Mouse (Mus musculus) regulatory T cell (primary cell): ENCODE results near the gene Lmf1.

Source experiments
- in situ Hi-C: fragments of 300-600 bp; cut with MboI, MseI; formaldehyde crosslinking; loops from one replicate; pipeline ENCODE4 v1.15.1; 2025; ENCODE audit warnings: high pct_unique_total_duplicates

The Lmf1 gene

DNA sequence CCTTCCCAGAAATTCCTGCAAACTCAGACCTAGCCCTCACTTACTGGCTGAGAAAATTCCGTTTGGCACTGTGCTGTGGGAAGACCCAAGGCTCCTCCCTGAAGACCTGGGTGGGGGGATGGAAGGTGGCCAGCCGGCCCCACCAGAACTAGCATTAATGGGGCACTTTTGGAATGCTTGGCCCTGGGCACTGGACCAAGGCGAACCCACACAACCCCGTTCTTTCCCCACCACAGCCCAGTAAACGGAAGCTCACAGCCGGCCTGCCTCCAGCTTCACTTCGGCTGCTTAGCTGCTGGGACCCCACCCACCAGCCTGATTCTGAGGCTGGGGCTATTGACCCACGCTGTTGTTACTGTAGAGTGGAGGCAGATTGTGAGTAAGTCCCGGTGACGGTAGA lies 10.7 kb upstream of the Lmf1 start:
- in situ Hi-C loops, result no loop called here

DNA sequence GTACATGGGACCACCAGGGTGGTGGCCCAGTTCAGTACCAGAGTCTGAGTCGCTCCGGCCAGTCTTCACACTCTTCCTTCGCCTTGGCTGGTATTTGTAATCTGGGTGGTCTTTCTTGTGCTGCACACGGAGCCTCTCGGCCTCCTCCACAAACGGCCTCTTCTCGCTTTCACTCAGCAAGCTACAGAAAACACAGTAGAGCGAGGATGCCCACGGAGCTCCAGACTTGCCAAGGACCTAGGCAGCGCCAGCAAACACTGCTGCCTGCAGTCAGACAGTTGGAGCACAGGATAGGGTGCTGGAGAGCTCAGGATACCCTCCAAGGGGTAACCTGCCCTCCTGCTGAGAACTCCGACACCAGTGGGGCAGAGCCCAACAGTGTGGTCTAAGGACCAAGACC lies 10.0 kb upstream of the Lmf1 start:
- in situ Hi-C loops, result no loop called here

DNA sequence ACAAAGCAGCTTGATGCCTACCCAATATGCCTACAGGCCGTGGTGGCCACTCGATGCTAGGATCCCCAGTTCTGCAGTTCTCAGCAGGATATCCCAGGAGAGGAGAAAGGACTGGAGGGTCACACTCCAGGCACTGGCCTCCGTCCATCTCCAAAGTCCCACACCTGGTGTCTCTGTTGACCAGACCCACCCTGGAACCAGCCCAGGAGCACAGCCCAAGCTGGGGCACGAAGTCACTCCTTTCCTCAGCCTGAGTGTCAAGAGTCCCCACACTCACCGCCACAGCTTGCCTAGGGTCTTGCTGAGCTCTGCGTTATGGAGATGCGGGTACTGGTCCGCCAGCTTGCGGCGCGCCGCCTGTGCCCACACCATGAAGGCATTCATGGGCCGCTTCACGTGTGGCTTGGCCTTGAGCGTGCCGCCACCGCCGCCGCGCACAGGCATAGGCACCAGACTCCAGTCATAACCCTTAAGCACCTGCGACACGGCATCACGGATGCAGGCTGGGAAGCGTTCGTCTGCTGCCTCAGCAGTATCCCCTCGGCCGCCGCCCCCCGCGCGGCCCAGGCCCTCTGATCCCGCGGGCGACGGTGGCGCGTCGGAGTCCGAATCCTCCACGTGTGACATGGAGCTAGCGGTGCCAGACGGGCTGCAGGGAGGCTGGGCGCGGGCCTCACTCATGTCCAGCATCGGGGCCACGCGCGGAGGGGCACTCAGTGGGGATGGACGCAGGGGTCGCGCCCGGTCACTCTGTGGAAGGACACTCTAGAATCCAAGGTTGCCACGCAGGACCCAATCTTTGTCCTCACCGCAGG lies 8.8 kb upstream of the Lmf1 start:
- in situ Hi-C loops, result loop anchor here (10.0 kb wide), 1 partner anchor 225 kb away; the partner anchor contains the start of genes AC134908.4, Fam173a and Metrn

DNA sequence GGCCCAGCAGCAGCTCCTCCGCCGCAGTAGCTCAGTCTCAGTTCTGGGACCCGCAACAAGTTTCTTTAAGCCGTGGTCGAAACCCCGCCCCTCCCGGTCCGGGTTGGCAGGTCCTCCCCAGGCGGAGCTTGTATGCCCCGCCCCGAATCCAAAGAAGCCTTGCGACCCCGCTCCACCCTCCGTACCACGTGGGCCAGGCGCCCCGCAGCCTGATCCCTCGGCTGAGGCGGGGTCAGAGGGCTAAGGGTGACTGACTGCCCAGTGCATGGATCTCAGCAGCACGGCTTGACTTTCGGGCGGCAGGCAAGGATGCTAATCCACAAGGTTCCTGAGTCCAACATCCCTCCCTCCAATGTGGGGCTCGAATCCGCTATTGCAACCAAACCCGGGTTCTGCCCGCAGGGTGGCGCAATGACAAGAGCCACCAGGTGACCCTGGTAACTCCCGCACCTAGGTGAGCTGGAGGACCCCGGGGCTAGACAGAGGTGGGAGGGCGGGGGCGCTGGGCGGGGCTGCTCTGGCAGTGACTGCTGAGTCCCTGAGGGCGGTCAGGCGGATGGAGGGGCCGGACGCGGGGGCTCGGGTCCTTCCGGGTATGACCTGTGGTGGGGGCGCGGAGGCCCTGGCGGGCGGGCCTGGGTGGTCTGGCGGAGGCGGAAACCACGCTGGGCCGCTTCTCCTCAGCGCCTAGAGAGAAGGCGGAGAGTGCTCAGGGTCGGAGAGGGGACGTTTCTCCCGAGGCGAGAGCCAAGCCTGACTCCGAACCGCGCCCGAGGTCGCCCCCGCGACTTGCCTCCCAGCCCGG lies 8.0 kb upstream of the Lmf1 start, which contains the start of gene Sox8:
TSS of gene Sox8 (minus strand) at position 39 of the 805 bp plus-strand sequence.
- in situ Hi-C loops, result loop anchor here (10.0 kb wide), 1 partner anchor 224 kb away; the partner anchor contains the start of genes AC134908.4, Fam173a and Metrn

DNA sequence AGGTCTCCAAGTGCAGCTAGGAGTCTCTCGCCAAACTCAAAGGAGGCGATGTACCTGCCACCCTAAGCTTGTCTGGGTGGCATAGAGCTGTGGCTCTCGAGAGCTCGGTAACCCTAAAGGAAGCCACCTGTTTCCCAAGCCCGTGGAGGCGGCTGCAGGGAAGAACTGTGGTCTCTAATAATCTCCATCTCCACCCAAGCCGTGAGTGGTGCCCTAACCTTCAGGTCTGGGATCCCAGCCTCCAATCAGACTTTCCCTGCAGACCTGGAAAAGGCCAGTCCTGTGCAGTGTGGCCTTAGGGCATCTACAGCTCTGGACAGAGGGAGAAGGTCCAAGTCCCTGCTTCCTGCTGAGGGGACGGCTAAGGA lies 7.4 kb upstream of the Lmf1 start:
- in situ Hi-C loops, result loop anchor here (10.0 kb wide), 1 partner anchor 223 kb away; the partner anchor contains the start of genes AC134908.4, Fam173a and Metrn

DNA sequence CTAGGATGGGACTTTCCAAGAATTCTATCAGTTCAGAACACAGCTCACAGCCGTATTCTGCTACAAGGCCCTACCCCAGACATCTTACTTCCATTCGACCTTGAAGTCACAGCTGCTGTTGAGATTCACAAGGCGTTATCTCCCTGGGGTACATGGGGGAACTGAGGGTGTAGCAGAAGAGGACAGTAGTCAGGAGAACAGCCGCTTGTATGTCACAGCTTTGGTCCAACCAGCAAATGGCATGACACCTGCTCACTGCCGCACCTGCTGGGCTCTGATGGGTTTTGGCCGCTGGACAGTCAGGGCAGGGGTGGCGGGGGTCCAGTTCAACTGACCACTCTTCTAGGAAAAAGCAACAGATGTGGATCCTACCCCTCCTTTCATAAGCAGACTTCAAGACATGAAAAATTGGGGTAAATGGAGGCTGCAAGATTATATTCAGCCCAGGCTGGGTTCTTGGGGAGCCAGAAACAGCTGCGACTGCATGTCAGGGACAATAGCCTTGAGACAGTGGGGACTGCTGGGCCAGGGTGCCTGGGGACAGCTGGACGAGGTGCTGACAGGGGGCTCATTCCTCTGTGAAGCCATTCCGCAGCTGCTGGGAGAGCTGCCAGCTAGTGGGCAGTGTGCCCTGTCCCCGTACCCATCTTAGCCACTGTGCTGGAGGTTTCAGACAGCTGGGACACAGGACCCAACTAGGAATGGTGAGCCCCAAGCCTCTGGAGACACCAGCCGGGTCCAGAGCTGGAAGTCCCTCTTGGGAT lies 3.5 kb upstream of the Lmf1 start:
- in situ Hi-C loops, result loop anchor here (10.0 kb wide), 1 partner anchor 219 kb away; the partner anchor contains the start of genes AC134908.4, Fam173a and Metrn

DNA sequence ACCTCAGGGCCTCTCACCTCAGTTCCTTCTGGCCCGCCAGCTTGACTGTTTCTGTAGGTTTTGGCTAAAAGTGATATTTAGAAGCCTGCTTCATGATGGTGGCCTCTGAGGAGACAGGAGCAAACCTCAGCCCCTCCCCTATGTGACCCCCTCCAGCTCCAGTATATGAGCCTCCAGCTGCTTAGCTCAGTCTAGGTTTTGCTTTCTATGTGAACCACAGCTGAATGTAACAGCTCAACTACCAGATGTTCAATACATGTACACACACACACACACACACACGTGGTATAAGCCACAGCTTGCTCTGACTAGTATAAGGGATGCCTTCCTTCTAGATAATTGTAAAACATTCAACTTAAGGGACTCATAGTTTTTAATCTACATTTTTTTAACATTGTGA lies 2.9 kb upstream of the Lmf1 start:
- in situ Hi-C loops, result loop anchor here (10.0 kb wide), 1 partner anchor 219 kb away; the partner anchor contains the start of genes AC134908.4, Fam173a and Metrn

DNA sequence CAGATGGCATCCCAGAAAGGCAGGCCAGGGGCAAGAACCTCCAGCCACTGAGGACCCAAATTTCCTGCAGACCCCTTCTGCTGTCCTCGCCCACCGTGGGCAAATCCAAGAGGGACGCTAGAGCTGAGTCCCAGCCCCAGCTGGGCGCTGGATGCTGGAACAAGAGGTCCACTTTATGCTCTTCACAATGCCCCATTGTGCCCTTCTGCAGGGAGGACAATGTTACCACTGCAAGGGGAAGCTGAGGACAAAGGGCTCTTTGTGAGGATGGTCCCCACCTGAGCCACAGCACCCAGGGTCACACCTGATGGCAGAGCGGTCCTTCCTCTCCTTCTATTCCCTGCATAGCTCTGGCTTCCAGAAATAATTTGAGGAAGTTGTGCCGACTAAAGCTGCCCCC lies 1.6 kb upstream of the Lmf1 start:
- in situ Hi-C loops, result loop anchor here (10.0 kb wide), 1 partner anchor 218 kb away; the partner anchor contains the start of genes AC134908.4, Fam173a and Metrn

DNA sequence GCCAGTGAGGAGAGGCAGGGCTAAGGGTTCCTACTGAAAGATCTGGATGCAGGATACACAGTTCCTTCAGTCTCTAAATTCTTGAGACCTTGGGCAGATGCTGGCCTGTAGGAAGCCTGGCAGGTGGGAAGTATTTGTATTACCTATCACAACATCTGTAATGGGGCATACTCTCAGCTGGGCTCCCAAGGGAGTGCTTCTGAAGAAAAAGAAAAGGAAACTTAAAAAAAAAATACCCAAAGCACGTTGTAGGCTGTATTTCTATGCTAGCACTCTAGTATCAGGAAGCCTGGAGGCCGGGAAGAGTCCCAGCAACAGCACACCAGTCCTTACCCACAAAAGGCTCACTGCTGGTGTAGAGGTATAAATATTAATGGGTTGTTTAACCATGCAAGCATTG lies 1.2 kb upstream of the Lmf1 start:
- in situ Hi-C loops, result loop anchor here (10.0 kb wide), 1 partner anchor 217 kb away; the partner anchor contains the start of genes AC134908.4, Fam173a and Metrn

DNA sequence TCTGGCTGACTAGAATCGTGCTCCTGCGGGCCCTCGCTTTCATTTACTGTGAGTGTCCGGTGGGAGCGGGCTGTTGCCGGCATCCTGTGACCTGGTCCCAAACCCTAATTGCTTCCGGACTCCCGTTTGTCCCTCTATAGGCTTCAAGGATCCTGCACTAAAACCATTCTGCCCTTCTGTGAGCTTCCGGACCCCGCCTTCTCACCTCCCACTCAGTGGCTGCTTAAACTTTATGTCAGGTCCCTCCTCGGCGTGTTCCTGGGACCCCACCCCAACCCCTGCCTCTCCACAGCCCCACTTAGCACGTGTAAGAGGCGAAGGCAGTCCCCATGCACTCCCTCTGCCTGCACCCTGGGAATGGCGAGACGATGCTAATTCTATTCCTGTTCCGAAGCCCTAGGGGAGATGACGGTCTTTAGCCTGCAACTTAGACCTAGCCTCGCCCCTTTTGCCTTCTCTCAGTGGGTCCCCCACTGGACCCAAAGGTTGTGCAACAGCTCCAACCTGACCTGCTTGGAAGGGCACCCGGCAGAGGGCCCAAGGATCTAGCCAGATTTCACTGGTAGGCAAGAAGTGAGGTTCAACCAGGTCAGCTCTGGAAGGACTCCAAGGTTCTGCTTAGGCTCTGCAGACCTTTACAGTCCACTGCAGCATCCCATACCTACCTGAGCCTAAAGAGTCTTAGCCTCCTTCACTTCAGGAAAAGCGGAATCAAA lies 605 bp downstream of the Lmf1 start:
- in situ Hi-C loops, result loop anchor here (10.0 kb wide), 1 partner anchor 215 kb away; the partner anchor contains the start of genes AC134908.4, Fam173a and Metrn

DNA sequence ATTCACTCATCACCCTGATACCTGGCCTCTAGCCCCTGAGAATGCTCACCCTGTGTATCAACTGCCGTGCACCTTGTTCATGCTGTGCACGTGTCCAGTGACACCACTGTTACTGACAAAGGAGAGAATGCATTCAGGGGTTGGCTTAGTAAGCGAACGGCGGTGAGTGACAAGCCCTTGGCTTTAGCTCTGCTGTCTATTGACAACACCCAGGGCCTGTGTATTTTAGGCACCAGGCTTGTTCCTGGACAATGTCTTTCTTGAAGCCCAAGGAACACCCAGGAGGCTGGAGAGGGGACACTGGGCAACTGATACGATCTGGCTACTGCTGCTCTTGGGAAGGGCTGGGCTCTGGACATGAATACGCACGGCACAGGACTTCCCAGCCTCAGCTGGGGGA lies 3.2 kb downstream of the Lmf1 start:
- in situ Hi-C loops, result no loop called here

DNA sequence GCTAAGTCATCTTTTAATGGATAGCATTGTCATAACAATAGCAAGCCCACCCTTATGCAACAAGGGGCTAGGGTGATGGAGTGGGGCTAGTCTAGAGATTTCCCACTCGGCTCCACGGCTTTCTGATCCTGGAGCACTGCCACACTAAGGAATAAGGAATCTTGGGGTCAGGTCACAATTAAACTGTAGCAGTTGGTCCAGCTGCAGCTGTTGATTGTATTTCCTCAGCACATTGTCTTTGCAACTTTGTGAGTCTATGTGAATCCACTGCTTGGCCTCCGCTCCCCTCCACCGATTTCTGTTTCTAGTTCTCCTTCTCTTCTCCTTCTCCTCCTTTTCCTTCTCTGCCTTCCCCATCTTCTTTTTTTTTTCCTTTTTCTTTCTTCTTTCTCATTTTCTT lies 4.2 kb downstream of the Lmf1 start:
- in situ Hi-C loops, result no loop called here

DNA sequence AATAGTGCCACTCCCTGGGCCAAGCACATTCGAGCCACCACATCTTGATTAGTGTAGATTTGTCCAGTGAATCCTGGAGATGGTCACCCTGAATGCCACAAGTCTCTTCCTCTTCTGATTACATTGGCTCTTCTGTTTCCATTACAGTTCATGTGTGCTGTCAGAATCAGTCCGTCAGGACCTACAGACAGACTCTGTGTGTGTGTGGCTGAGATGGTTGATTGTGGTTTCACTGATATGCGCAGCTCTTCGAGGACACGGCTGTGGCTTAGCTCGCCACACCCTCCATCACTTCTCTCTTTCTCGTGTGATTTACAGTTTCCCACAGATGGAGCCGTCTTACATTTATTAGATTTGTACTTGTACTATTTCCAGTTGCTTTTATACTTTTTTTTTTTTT lies 5.0 kb downstream of the Lmf1 start:
- in situ Hi-C loops, result no loop called here

DNA sequence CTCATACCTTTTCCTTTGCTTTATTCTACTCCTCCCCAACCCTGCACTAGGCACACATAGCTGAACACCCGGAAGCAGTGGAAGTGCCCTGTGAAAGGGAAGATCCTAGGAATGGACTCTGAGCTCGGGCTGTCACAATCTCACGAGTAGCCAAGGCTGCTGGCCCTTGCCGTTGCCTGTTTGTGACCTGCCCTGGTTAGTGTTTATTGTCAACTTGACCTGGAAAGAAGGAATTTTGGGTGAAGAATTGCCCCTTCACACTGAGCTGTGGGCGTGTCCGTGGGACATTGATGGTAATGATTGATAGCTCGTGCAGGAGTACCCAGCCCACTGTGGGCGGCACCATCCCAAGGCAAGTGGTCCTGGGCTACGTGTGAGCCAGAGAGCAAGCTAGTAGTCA lies 5.8 kb downstream of the Lmf1 start:
- in situ Hi-C loops, result no loop called here

DNA sequence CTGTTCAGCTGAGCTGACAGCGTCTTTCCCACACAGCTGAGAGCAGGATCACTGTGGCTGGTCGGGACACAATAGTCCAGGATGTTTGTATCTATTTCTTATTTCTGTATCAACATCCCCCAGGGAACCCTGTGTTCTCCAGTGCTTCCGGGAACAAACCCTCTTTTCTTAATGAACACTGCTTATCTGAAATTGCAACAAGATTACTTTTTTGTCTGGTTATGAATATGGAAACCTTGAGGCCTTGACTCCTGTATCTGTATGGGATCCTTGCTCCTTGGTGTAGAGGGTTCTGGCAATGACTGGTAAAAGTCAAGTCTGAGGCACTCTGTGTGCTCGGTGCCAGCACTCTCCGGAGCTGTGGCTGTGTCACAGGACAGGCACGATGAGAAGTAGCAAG lies 11.2 kb downstream of the Lmf1 start:
- in situ Hi-C loops, result no loop called here

DNA sequence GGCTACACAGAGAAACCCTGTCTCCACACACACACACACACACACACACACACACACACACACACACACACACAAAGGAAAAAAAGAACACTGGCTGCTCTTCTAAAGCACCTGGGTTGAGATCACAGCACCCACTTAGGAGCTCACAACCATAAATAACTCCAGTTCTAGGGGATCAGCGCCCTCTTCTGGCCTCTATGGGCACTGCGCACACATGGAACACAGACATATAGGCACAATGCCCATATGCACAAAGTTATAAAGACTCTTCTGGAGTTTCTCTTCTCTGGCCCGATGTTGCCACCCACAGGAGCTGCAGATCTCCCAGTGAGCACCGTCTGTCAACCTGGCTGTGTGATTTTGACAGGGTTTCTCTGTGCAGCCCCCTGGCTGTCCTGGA lies 12.1 kb downstream of the Lmf1 start:
- in situ Hi-C loops, result no loop called here

DNA sequence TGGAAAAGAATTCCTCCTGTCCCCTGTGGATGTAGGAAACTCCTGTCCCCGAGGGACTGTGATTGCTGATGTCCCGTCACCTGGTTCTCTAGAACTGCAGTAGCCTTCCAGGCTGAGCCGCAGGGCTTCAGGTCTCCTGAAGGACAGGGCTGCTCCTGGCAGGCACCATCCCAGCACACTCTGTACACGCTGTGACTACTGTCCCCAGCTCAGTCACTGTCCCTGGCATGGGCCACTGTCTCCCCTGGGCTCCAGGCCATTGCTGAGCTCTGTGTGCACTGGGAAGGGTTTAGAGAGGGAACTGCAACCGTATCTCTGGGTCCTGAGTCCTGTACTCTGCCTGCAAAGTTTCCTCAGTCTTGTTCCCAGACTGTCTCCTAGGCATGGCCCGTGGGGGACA lies 13.5 kb downstream of the Lmf1 start:
- in situ Hi-C loops, result no loop called here

DNA sequence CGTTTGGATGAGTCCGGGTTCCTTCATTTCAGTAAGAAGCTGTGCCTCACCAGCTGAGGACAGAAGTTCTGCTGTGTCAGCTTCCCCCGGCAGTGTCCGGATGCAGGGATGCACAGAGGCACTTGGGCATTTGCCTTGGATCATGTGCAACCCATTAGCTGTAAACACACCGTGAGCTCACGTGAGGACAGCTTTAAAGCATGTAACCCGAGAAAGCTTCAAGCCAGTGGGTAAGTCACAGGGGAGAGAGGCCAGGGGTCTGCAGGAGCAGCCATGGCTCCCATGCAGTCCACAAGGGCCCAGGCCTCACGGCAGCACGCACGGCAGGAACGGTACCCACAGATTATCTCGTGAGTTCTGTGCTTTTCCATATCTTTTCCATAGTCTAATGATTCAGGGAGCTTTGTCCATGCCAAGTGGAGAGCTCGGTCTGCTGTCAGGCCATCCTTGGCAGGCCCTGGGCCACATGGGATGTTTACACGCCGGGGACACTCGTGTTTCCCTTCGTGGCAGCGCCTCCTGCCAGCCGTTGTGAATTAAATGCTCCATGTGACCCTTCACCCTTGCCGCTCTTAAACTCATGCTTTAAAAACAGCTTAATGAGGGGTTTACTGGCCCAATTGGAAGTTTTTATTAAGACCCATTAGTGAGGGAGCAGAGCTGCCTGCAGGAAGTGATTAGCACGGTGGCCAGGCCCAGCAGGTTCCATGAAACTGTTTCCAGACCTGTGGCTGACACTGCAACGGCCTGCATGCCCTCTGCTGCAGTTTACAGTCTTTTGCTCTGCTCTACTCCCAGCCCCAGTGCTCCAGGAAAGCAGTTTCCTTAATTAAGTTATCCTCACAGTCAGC lies 14.8 kb downstream of the Lmf1 start:
- in situ Hi-C loops, result no loop called here

DNA sequence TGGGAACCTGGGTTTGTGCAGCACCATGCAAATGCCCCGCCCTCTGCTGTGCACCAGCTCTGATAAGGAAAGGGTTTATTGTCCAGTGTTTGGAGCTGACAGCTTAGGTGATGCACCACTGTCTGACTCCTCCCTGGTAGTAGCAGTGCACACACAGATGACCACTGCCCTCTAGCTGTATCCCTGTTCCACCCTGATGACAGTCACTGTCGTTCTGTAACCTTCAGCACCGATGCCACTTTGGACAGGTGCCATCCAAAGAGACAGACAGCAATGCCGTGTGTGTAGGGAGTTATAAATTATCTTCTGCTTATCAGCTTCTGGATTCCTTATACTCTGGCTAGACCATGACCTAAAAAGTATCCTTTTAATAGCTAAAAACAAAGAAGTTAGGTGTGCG lies 16.6 kb downstream of the Lmf1 start:
- in situ Hi-C loops, result no loop called here

DNA sequence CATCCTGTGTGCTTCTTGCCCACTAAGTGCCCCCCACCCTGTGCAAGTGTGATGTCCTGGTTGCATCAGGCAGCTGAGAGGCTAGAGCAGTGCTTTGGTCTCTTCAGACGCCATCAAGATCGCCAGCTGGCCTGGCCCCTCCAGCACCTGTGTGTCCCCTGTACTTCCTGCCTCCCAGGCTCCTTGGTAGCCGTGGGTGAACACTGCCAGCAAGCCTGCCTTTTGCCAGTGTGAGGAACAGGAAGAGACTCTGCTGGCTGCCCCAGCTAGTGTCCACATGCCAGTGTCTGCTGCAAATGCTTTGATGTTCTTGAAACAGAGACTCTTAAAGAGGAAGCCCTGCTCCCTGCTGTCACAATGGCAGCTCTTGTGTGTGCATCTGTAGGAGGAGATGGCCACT lies 18.7 kb downstream of the Lmf1 start:
- in situ Hi-C loops, result no loop called here
